Mouse (Mus musculus) myocyte (in vitro differentiated cells): Measurements from ENCODE around the gene Paqr3.

ENCODE experiments used
- MAX ChIP-seq: IDR thresholded peaks from one replicate; pipeline ENCODE4 v1.6.1; 2011; ENCODE audit warnings: low read depth, mild to moderate bottlenecking, control low read depth
- MYOD1 ChIP-seq, 3 experiments: IDR thresholded peaks; one replicate each; pipeline ENCODE4 v1.6.1; 2011; ENCODE audit warnings: control low read depth in 2 of 3, low read depth in 2 of 3, mild to moderate bottlenecking in 2 of 3, moderate library complexity in 1 of 3; ENCODE audit not compliant: insufficient read length in 2 of 3, control insufficient read depth in 1 of 3
- POLR2A ChIP-seq: IDR thresholded peaks from one replicate; pipeline ENCODE4 v1.6.1; 2011; ENCODE audit warnings: low read depth, mild to moderate bottlenecking, control low read depth, moderate library complexity; ENCODE audit not compliant: insufficient read length
- REST ChIP-seq: IDR thresholded peaks from one replicate; pipeline ENCODE4 v1.6.1; 2011; ENCODE audit warnings: mild to moderate bottlenecking, control low read depth, moderate library complexity; ENCODE audit not compliant: insufficient read depth, insufficient read length
- TCF12 ChIP-seq: IDR thresholded peaks from one replicate; pipeline ENCODE4 v1.6.1; 2011; ENCODE audit warnings: mild to moderate bottlenecking, control low read depth; ENCODE audit not compliant: poor library complexity, insufficient read depth, severe bottlenecking
- TCF3 ChIP-seq: IDR thresholded peaks from one replicate; pipeline ENCODE4 v1.6.1; 2011; ENCODE audit warnings: low read depth, control low read depth; ENCODE audit not compliant: insufficient read length
- USF1 ChIP-seq: IDR thresholded peaks from one replicate; pipeline ENCODE4 v1.6.1; 2011; ENCODE audit warnings: low read depth, mild to moderate bottlenecking, control low read depth, moderate library complexity

DNA sequence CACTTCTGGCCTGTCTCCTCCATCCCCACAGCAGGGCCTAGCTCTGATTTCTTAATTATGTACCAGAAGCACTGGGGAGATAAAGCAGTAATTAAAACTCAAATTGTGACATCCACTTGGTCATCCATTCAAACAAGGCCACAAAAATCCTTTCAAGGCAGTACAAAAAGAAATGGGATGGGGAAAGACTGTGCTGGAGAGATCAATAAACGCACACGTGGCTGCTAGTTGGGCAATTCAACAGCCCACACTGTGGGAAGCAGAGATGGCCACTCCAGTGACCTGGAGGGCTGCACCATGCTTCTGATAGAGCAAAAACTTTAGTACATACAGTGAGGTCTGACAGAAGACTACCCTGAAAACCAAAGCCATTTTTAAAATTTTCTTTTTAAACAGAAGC, 1.3 kb downstream of the Paqr3 start:
- TF ChIP-seq POLR2A, result no peak
- TF ChIP-seq MYOD1 (IDR thresholded peaks at IDR 0.05; ENCODE audit: control insufficient read depth in 1 of 3, insufficient read length in 2 of 3, low read depth in 2 of 3), result no peak
- no peak for TF ChIP-seq TCF12
- no peak for TF ChIP-seq MAX
- no peak for TF ChIP-seq REST
- no peak for TF ChIP-seq USF1
- no peak for TF ChIP-seq TCF3
